In genomic region chr1:193191675-193192283, GRCm38 (mm10) we compare ENCODE assay signal across 12 mouse cellular contexts. TPM values are rescaled to one million over a fixed set of nuclear protein-coding genes. Genes with fewer than 3 reads are reported as not detected.
DNase-seq lines count a peak whose midpoint lies in the region; ATAC-seq and TF ChIP-seq lines count a peak whose summit lies in the region.
"Had no signal": no experiment of that assay in that cellular context is flagged by ENCODE, and none has a peak within 500 bp of the region (broad histone marks: within the 10 kb centered on the region; RNA-seq: fewer than 3 reads in every experiment).

No protein-coding gene starts in this region.

- no peak for TF ChIP-seq CTCF in thymus, adult 2 months (IDR thresholded peaks at IDR 0.05; ENCODE audit: borderline replicate concordance, control insufficient read depth, extremely low read depth, insufficient read depth, low read length, poor library complexity)

- no peak for DNase-seq in embryonic facial prominence, embryonic 14.5 days (ENCODE audit: low spot score)
- DNase-seq in embryonic facial prominence, embryonic 10.5 days (ENCODE audit: low spot score), result no peak
- DNase-seq in thymus, adult 2 months, result no peak
- DNase-seq in thymus, postnatal 0 days (ENCODE audit: low spot score), result no peak
- peak; percentile 37 for DNase-seq in heart, postnatal 4 days
- DNase-seq in testis, postnatal 10 days (ENCODE audit: low spot score), result no peak
- no peak for DNase-seq in hindbrain, embryonic 10.5 days (ENCODE audit: low spot score)
- no peak for DNase-seq in left cerebral cortex, adult 11 months (ENCODE audit: low spot score)
- DNase-seq: adrenal gland, postnatal 36 days; lung, adult 18-20 months; thymus, postnatal 14 days had no signal

- H3K9me3 ChIP-seq in embryonic facial prominence, embryonic 14.5 days (ENCODE audit: control insufficient read depth, low read length), result no peaks in the 10 kb centered on the region
- no peaks in the 10 kb centered on the region for H3K9me3 ChIP-seq in embryonic facial prominence, embryonic 10.5 days
- H3K9me3 ChIP-seq in hindbrain, embryonic 10.5 days, result no peaks in the 10 kb centered on the region
- H3K9me3 ChIP-seq: forebrain, embryonic 10.5 days had no signal

- H3K4me2 ChIP-seq in embryonic facial prominence, embryonic 14.5 days (ENCODE audit: low read depth, low read length), result no peak overlapping the region

- 0 out of 2 replicates have a peak overlapping the region, but pooled peaks have one; percentile 2 for H3K9ac ChIP-seq in embryonic facial prominence, embryonic 14.5 days (ENCODE audit: low read depth, low read length)

- H3K4me3 ChIP-seq in embryonic facial prominence, embryonic 14.5 days (ENCODE audit: low read depth, low read length), result no peak overlapping the region
- no peak overlapping the region for H3K4me3 ChIP-seq in embryonic facial prominence, embryonic 10.5 days
- H3K4me3 ChIP-seq in thymus, adult 2 months (ENCODE audit: control insufficient read depth, insufficient read depth, low read length), result no peak overlapping the region
- no peak overlapping the region for H3K4me3 ChIP-seq in hindbrain, embryonic 10.5 days
- H3K4me3 ChIP-seq: forebrain, embryonic 10.5 days had no signal

- 83% methylated on average over 7 of the region's 7 CpGs for WGBS in embryonic facial prominence, embryonic 14.5 days
- WGBS in embryonic facial prominence, embryonic 10.5 days, result 88% methylated on average over 7 of the region's 7 CpGs
- WGBS in thymus, adult 2 months, result 79% methylated on average over 7 of the region's 7 CpGs
- 87% methylated on average over 7 of the region's 7 CpGs for WGBS in hindbrain, embryonic 10.5 days

- no peak for ATAC-seq in embryonic facial prominence, embryonic 14.5 days (ENCODE audit: low read depth)

- H3K27me3 ChIP-seq in embryonic facial prominence, embryonic 14.5 days (replicated peaks; ENCODE audit: control insufficient read depth, insufficient read depth, low read length), result no peaks in the 10 kb centered on the region
- no peaks in the 10 kb centered on the region for H3K27me3 ChIP-seq in embryonic facial prominence, embryonic 10.5 days (replicated peaks; ENCODE audit: low read depth, poor library complexity, severe bottlenecking)
- no peaks in the 10 kb centered on the region for H3K27me3 ChIP-seq in thymus, adult 2 months (ENCODE audit: control insufficient read depth, insufficient read depth, low read length)
- H3K27me3 ChIP-seq in hindbrain, embryonic 10.5 days (ENCODE audit: insufficient read depth, poor library complexity, severe bottlenecking), result no peaks in the 10 kb centered on the region

- H3K27ac ChIP-seq in embryonic facial prominence, embryonic 14.5 days (replicated peaks; ENCODE audit: low read depth, low read length), result no peak overlapping the region; the same call in 1 of the 2 replicates
- H3K27ac ChIP-seq in embryonic facial prominence, embryonic 10.5 days (replicated peaks), result no peak overlapping the region
- peak overlapping the region; percentile 20; the same call in 1 of the 2 replicates for H3K27ac ChIP-seq in thymus, adult 2 months (ENCODE audit: control insufficient read depth, insufficient read depth, low read length)
- no peak overlapping the region for H3K27ac ChIP-seq in hindbrain, embryonic 10.5 days
- H3K27ac ChIP-seq: forebrain, embryonic 10.5 days had no signal

- TF ChIP-seq POLR2A in thymus, adult 2 months (IDR thresholded peaks at IDR 0.05; ENCODE audit: control insufficient read depth, extremely low read depth, insufficient read depth, low read length, poor library complexity), result no peak

- H3K4me1 ChIP-seq in embryonic facial prominence, embryonic 14.5 days (ENCODE audit: control insufficient read depth, insufficient read depth, low read length), result peaks cover 38% of the 10 kb centered on the region
- peaks cover 22% of the 10 kb centered on the region for H3K4me1 ChIP-seq in embryonic facial prominence, embryonic 10.5 days
- peaks cover 36% of the 10 kb centered on the region for H3K4me1 ChIP-seq in thymus, adult 2 months (replicated peaks; ENCODE audit: control insufficient read depth, insufficient read depth, low read length)
- peaks cover 14% of the 10 kb centered on the region for H3K4me1 ChIP-seq in hindbrain, embryonic 10.5 days (replicated peaks)

- H3K36me3 ChIP-seq in embryonic facial prominence, embryonic 14.5 days (ENCODE audit: control insufficient read depth, insufficient read depth, low read length), result no peaks in the 10 kb centered on the region
- H3K36me3 ChIP-seq in embryonic facial prominence, embryonic 10.5 days (replicated peaks), result no peaks in the 10 kb centered on the region
- H3K36me3 ChIP-seq in thymus, adult 2 months (ENCODE audit: control insufficient read depth, insufficient read depth, low read length), result peaks cover 96% of the 10 kb centered on the region
- no peaks in the 10 kb centered on the region for H3K36me3 ChIP-seq in hindbrain, embryonic 10.5 days
- H3K36me3 ChIP-seq: forebrain, embryonic 10.5 days had no signal

RNA-seq across cellular contexts. Expression of gene Traf3ip3, which starts 9.7 kb away (rescaled TPM):
- 34.7 and 39.3 TPM in 2 replicates for polyA plus RNA-seq in embryonic facial prominence, embryonic 14.5 days (2014; fragmentation: Nextera tagmentation; extraction: Ambion mirVana)
- polyA plus RNA-seq in embryonic facial prominence, embryonic 10.5 days (2016; fragmentation: Nextera tagmentation; extraction: Ambion mirVana), result 0.71 and 0.88 TPM in 2 replicates
- 128 and 142 TPM in 2 replicates for polyA plus RNA-seq in thymus, adult 2 months (2012; rRNA removed)
- 193 and 196 TPM in 2 replicates for polyA plus RNA-seq in thymus, postnatal 0 days (2015; fragmentation: Nextera tagmentation; extraction: Ambion mirVana)
- total RNA-seq in heart, postnatal 4 days (2021), result 1 to 10 TPM; 1.0 to 1.4 TPM
- 1.5 and 1.8 TPM in 2 replicates for polyA plus RNA-seq in hindbrain, embryonic 10.5 days (2016; fragmentation: Nextera tagmentation; extraction: Ambion mirVana)

RNA-seq across cellular contexts. Expression of gene Lamb3, which starts 15.7 kb away (rescaled TPM):
- 8.5 and 9.3 TPM in 2 replicates for polyA plus RNA-seq in embryonic facial prominence, embryonic 14.5 days (2014; fragmentation: Nextera tagmentation; extraction: Ambion mirVana)
- 0.31 and 0.66 TPM in 2 replicates for polyA plus RNA-seq in embryonic facial prominence, embryonic 10.5 days (2016; fragmentation: Nextera tagmentation; extraction: Ambion mirVana)
- 27.2 and 27.8 TPM in 2 replicates for polyA plus RNA-seq in thymus, adult 2 months (2012; rRNA removed)
- 21.1 and 22.2 TPM in 2 replicates for polyA plus RNA-seq in thymus, postnatal 0 days (2015; fragmentation: Nextera tagmentation; extraction: Ambion mirVana)
- total RNA-seq in heart, postnatal 4 days (2021), result 1 to 10 TPM; 8.3 to 9.7 TPM
- 0.37 and 0.46 TPM in 2 replicates for polyA plus RNA-seq in hindbrain, embryonic 10.5 days (2016; fragmentation: Nextera tagmentation; extraction: Ambion mirVana)

RNA-seq across cellular contexts. Expression of gene A130010J15Rik, which starts 23.9 kb away (rescaled TPM):
- polyA plus RNA-seq in embryonic facial prominence, embryonic 14.5 days (2014; fragmentation: Nextera tagmentation; extraction: Ambion mirVana), result 12.3 and 16.0 TPM in 2 replicates
- 16.4 and 18.0 TPM in 2 replicates for polyA plus RNA-seq in embryonic facial prominence, embryonic 10.5 days (2016; fragmentation: Nextera tagmentation; extraction: Ambion mirVana)
- polyA plus RNA-seq in thymus, adult 2 months (2012; rRNA removed), result 6.8 and 7.2 TPM in 2 replicates
- polyA plus RNA-seq in thymus, postnatal 0 days (2015; fragmentation: Nextera tagmentation; extraction: Ambion mirVana), result 13.7 and 14.4 TPM in 2 replicates
- 1 to 10 TPM; 5.3 to 7.8 TPM for total RNA-seq in heart, postnatal 4 days (2021)
- polyA plus RNA-seq in hindbrain, embryonic 10.5 days (2016; fragmentation: Nextera tagmentation; extraction: Ambion mirVana), result 13.8 and 17.7 TPM in 2 replicates

RNA-seq across cellular contexts. Expression of gene Irf6, which starts 38.9 kb away (rescaled TPM):
- polyA plus RNA-seq in embryonic facial prominence, embryonic 14.5 days (2014; fragmentation: Nextera tagmentation; extraction: Ambion mirVana), result 33.9 and 41.6 TPM in 2 replicates
- 9.0 and 11.1 TPM in 2 replicates for polyA plus RNA-seq in embryonic facial prominence, embryonic 10.5 days (2016; fragmentation: Nextera tagmentation; extraction: Ambion mirVana)
- polyA plus RNA-seq in thymus, adult 2 months (2012; rRNA removed), result 18.6 and 26.5 TPM in 2 replicates
- 9.4 and 10.0 TPM in 2 replicates for polyA plus RNA-seq in thymus, postnatal 0 days (2015; fragmentation: Nextera tagmentation; extraction: Ambion mirVana)
- 1 to 10 TPM; 6.0 to 7.5 TPM for total RNA-seq in heart, postnatal 4 days (2021)
- 3.7 and 4.9 TPM in 2 replicates for polyA plus RNA-seq in hindbrain, embryonic 10.5 days (2016; fragmentation: Nextera tagmentation; extraction: Ambion mirVana)

Comparison
In these comparisons a context has a peak if more than half of its experiments do, and no peak if none do; other contexts are left out.
1. RNA of gene Traf3ip3, which starts 9.7 kb away (polyA plus RNA-seq): 193 to 196 TPM in thymus, postnatal 0 days, 128 to 142 TPM in thymus, adult 2 months and 34.7 to 39.3 TPM in embryonic facial prominence, embryonic 14.5 days; 1.5 to 1.8 TPM in hindbrain, embryonic 10.5 days and 0.71 to 0.88 TPM in embryonic facial prominence, embryonic 10.5 days; every median in the first group is over 10 times any median in the second.